Mouse (Mus musculus) neutrophil, adult 5-6 weeks (primary cell): Measurements from ENCODE around the gene Jam3. TPM values are rescaled to one million over a fixed set of nuclear protein-coding genes. Genes with fewer than 3 reads are reported as not detected.

Experiments used
- ATAC-seq: fragments of 151-379, 151-347 bp; 2 replicates; pipeline ENCODE4 v1.8.0; 2017; ENCODE audit warnings: mild to moderate bottlenecking, moderate TSS enrichment; ENCODE audit not compliant: insufficient number of reproducible peaks, poor library complexity, low FRiP score, severe bottlenecking; ENCODE audit errors: extremely low read depth
- total RNA-seq: library from RNA; stranded (forward); fragments of 200-1000 nt; gene quantifications from 2 replicates; pipeline ENCODE4 v1.2.3, GENCODE M21; 2017

Gene Jam3
- total RNA-seq, 1 experiment from 2014 or later, result 2.0 TPM

- ATAC-seq, result no peak
These were observed 79.4 kb downstream of the Jam3 start for GRCm38 (mm10) chr9:27075812-27076211.

DNA sequence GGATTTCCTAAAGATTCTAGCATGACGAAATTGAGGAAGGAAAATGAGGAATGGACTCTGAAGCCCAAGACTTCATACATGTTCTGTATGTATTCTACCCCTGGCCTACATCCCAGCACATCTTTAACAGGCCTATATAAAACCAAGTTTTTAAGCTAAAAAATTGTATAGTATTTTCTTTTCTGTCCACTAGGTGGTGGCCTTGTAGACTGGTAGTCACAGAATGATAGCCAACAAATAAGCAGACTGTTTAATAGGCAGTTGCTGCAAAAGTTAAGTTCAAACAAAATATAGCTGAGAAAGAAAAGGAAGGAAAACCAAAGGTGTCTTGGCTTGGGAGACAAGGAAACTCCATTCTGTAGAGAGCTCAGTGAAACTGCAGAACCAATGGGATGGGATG, 80.5 kb downstream of the Jam3 start:
- no peak for ATAC-seq

DNA sequence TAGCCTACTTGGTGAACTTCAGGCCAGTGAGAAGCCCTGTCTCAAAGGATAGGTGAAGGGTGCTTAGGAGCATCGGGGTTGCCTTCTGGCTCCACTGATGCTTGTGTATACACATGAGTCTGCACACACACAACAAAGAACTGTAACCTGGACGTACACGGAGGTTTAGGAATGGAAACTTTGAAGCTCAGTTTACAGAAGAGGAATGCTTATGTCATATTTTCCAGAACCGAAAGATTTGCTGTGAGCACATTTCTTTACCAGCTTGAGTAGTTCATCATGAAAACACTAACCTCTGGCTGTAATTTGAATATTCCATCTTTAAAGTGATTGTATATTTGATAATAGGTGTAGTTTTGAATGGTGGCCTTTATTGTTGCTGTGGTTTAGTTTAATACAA, 84.3 kb downstream of the Jam3 start:
- no peak for ATAC-seq

DNA sequence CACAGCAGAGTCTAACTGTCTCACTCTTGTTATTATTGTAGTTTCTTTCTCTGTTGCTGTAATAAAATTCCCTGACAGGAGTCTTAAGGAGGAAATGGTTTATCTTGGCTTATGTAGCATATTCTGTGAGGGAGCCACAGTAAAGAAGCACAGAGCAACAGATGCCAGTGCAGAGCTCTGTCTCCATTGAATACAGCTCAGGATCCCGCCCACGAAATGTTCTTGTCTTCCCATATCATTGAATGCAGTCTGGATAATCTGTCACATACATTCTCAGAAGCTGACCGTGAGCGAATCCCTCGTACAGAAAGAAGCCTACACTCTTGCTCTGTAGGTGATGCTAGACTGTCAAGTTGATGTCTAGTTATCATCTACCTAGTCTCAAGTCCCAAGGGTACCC, 96.9 kb downstream of the Jam3 start:
- ATAC-seq, result no peak

DNA sequence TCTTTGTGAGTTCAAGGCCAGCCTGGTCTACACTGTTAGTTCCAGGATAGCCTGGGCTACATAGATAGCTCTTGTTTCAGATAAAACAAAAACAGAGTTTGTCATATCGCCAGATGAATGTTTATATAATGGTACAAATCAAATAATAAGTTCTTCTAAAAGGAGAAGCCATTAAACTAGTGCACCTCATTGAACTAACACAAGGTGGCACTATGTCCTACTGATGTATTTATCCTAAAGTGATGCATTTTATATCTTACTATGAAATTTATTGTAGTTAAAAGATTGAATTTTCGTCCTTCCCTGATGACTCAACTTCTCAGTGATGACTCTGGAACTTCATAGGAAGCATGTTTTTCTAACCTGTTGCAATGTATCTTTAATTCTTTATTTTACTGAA, 105.7 kb downstream of the Jam3 start:
- ATAC-seq, result no peak

Other genes starting within 250 kb of the Jam3 start
- not detected in 2 replicates for gene Gm1110, start 232.3 kb downstream of the Jam3 start, total RNA-seq
- gene Acad8, start 155.9 kb downstream of the Jam3 start, total RNA-seq, result 3.4 and 5.3 TPM in 2 replicates
- gene Thyn1, start 155.7 kb downstream of the Jam3 start, total RNA-seq, result 8.5 and 9.0 TPM in 2 replicates
- 27.7 and 30.5 TPM in 2 replicates for gene Vps26b, start 125.4 kb downstream of the Jam3 start, total RNA-seq
- 16.6 and 17.9 TPM in 2 replicates for gene Ncapd3, start 125.2 kb downstream of the Jam3 start, total RNA-seq
- 0.12 TPM in 1 of 2 replicates, not detected in the other for gene Igsf9b, start 143.8 kb upstream of the Jam3 start, total RNA-seq
- gene Spata19, start 241.4 kb upstream of the Jam3 start, total RNA-seq, result not detected in 2 replicates